Mouse (Mus musculus): ENCODE results near the gene Rnf10.

DNA sequence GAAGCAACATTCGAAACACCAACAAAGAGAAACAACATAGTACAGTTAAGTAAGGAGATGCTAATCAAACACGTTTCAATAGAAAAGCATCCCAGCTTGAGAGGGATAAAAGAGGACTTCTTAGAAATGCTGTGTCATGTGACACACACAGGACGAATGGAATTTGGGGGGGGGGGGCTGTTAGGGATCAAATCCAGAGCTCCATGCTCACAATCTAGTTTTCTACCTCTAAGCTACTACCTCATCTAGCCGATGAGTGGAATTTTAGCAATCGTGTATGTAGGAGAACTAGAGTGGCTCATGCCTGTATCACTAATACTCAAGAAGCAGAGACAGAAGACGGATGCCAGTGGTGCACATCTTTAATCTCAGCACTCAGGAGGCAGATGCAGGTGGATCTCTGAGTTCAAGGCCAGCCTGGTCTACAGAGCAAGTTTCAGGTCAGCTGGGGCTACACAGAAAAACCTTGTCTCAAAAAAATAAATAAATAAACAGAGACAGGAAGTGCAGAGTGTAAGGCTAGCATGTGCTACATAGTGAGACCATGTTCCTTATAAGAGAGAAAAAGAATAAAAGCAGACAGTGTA is 944 bp upstream of the Rnf10 start:
- no peak for TF ChIP-seq CTCF (IDR thresholded peaks at IDR 0.05; ENCODE audit: borderline replicate concordance, insufficient read depth, low read length)
- TF ChIP-seq POLR2A (IDR thresholded peaks at IDR 0.05; ENCODE audit: low read depth, low read length) = no peak
